Mouse (Mus musculus) bone marrow macrophage, adult 2 months (primary cell): ENCODE measurements around the gene Lancl3.

Source experiments
- CTCF ChIP-seq: IDR thresholded peaks from 2 replicates; pipeline ENCODE4 v1.5.1; 2012; ENCODE audit warnings: low read depth, mild to moderate bottlenecking, low read length, moderate library complexity
- POLR2A ChIP-seq: IDR thresholded peaks from 2 replicates; pipeline ENCODE4 v1.6.1; 2012; ENCODE audit warnings: mild to moderate bottlenecking, low read depth, low read length, borderline replicate concordance

GRCm38 (mm10) chrX:9244603-9245336 is 45.1 kb downstream of the Lancl3 start:
- TF ChIP-seq POLR2A (no peak), CTCF (no peak)
